Comparison of ENCODE assay signal across 11 mouse cellular contexts in the genomic region with DNA sequence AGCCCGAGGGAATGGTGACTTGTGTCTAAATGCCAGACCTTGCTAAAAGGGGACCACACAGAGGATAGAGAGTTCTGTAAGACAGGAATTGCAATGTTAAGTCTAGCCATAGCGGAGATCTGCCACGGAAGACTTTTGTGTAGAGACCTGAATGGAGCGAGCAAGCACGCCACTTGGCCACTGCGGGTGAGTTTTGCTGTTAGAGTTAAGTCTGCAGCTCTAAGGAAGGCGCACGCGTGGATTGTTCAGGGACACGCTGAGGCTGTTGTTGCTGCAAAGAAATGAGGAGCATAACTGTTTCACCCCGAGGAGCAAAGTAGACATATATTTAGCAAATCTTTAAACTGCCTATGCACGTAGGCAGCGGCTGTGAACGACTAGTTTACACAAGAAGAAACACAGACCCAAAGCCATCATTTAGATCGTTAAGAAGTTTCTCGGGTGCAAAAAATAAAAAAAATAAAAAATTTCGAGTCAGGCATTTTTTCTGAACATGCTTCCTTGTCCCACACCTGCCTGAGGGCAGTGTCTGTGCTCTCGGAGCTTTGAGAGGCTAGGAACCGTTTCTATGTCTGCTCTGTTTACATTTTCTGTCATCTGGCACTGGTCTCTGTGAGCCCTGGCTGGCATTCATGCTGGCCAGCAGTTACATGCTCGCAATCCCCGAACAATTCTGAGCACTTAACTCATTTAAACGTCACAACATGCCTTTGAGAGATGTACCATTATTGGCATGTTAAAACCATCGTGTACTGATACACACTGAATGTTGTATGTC. TPM values are rescaled to one million over a fixed set of nuclear protein-coding genes. Genes with fewer than 3 reads are reported as not detected.
DNase-seq lines count a peak whose midpoint lies in the region; ATAC-seq and TF ChIP-seq lines count a peak whose summit lies in the region.
"Had no signal": no experiment of that assay in that cellular context is flagged by ENCODE, and none has a peak within 500 bp of the region (broad histone marks: within the 10 kb centered on the region; RNA-seq: fewer than 3 reads in every experiment).

No protein-coding gene starts in this region.

- no peaks in the 10 kb centered on the region for H3K27me3 ChIP-seq in heart, postnatal 0 days (ENCODE audit: control insufficient read depth, insufficient read depth, low read length)
- H3K27me3 ChIP-seq: neural tube, embryonic 13.5 days had no signal

- TF ChIP-seq EP300 in heart, postnatal 0 days (IDR thresholded peaks at IDR 0.05; ENCODE audit: low read depth): no peak

- H3K4me2 ChIP-seq in heart, postnatal 0 days (ENCODE audit: low read depth, low read length): no peak overlapping the region
- H3K4me2 ChIP-seq: neural tube, embryonic 13.5 days had no signal

- H3K36me3 ChIP-seq in heart, postnatal 0 days (replicated peaks; ENCODE audit: control insufficient read depth, insufficient read depth, low read length): no peaks in the 10 kb centered on the region
- H3K36me3 ChIP-seq: heart, embryonic 10.5 days; neural tube, embryonic 13.5 days had no signal

- H3K9me3 ChIP-seq in heart, postnatal 0 days (replicated peaks; ENCODE audit: control insufficient read depth, low read length): no peaks in the 10 kb centered on the region
- H3K9me3 ChIP-seq: heart, embryonic 10.5 days; neural tube, embryonic 13.5 days had no signal

- no peak overlapping the region for H3K4me3 ChIP-seq in heart, postnatal 0 days (ENCODE audit: low read depth, low read length)
- H3K4me3 ChIP-seq: heart, embryonic 10.5 days; neural tube, embryonic 13.5 days had no signal

- 68% methylated on average over 23 of the region's 23 CpGs for WGBS in heart, postnatal 0 days

- DNase-seq in heart, postnatal 0 days (ENCODE audit: low spot score): no peak
- no peak for DNase-seq in heart, adult 9 months (ENCODE audit: low spot score in 2 of 2)
- DNase-seq in right cerebral cortex, adult 2 months (ENCODE audit: low spot score in 2 of 2): peak; percentile 13 to 33
- DNase-seq in right cerebral cortex, postnatal 36 days (ENCODE audit: low spot score in 2 of 2): no peak
- DNase-seq in kidney, postnatal 4 days: peak; percentile 10 to 17
- peak; percentile 10 for DNase-seq in telencephalon, adult 2 months (ENCODE audit: low read depth, low spot score)
- no peak for DNase-seq in B cell, adult 2 months

- TF ChIP-seq CTCF in heart, postnatal 0 days (IDR thresholded peaks at IDR 0.05; ENCODE audit: low read depth): no peak

- no peaks in the 10 kb centered on the region for H3K4me1 ChIP-seq in heart, postnatal 0 days (ENCODE audit: control insufficient read depth, insufficient read depth)
- H3K4me1 ChIP-seq: heart, embryonic 10.5 days; neural tube, embryonic 13.5 days had no signal

- no peak overlapping the region for H3K27ac ChIP-seq in heart, postnatal 0 days (ENCODE audit: low read depth)
- H3K27ac ChIP-seq: heart, embryonic 10.5 days; neural tube, embryonic 13.5 days had no signal

- H3K9ac ChIP-seq in heart, postnatal 0 days (replicated peaks; ENCODE audit: low read depth, low read length): 0 out of 2 replicates have a peak overlapping the region, but pooled peaks have one; percentile 21
- H3K9ac ChIP-seq: neural tube, embryonic 13.5 days had no signal

- no peak for ATAC-seq in heart, postnatal 0 days (ENCODE audit: insufficient read depth, low read depth)
- no peak for ATAC-seq in inflammation-experienced regulatory T-cells, adult 6 months
- ATAC-seq: activated CD4-positive, CD25-positive, alpha-beta regulatory T cell, adult 4 months had no signal

RNA-seq across cellular contexts. Expression of gene Gsk3b, which starts 40.8 kb away (rescaled TPM):
- total RNA-seq in heart, postnatal 0 days (2014; rRNA removed; ENCODE audit: low replicate concordance): 37.4 and 40.8 TPM in 2 replicates
- 31.3 and 31.5 TPM in 2 replicates for polyA plus RNA-seq in heart, postnatal 0 days (2015; fragmentation: Nextera tagmentation; extraction: Ambion mirVana)
- polyA plus RNA-seq in inflammation-experienced regulatory T-cells, adult 6 months (2017; shearing (Covaris generic)): 10 to 100 TPM; 50.3 to 61.0 (median 56.8) TPM

Comparison
In these comparisons a context has a peak if more than half of its experiments do, and no peak if none do; other contexts are left out.
1. DNase-seq: peak in right cerebral cortex, adult 2 months (2 of 2), kidney, postnatal 4 days (2 of 2) and telencephalon, adult 2 months (single experiment); none in heart, postnatal 0 days (single experiment), heart, adult 9 months (0 of 2), right cerebral cortex, postnatal 36 days (0 of 2) and B cell, adult 2 months (0 of 2).